Mouse (Mus musculus) E14TG2a.4 (cell line): Measurements from ENCODE around the gene Vmn1r192.
"Not testable (repeated sequence)": the region's sequence is repeated elsewhere in the genome, so short reads cannot be mapped to it uniquely, and the experiment has no call there.

Experiments
- CTCF ChIP-seq: conservative IDR thresholded peaks from 2 replicates; pipeline ENCODE4 v1.5.1; 2014; ENCODE audit warnings: low read length
- NANOG ChIP-seq: IDR thresholded peaks from 2 replicates; pipeline ENCODE4 v1.6.1; 2014; ENCODE audit warnings: borderline replicate concordance, low read length, mixed read lengths
- POU5F1 ChIP-seq: IDR thresholded peaks from 2 replicates; pipeline ENCODE4 v1.6.1; 2014; ENCODE audit warnings: low read length, borderline replicate concordance

DNA sequence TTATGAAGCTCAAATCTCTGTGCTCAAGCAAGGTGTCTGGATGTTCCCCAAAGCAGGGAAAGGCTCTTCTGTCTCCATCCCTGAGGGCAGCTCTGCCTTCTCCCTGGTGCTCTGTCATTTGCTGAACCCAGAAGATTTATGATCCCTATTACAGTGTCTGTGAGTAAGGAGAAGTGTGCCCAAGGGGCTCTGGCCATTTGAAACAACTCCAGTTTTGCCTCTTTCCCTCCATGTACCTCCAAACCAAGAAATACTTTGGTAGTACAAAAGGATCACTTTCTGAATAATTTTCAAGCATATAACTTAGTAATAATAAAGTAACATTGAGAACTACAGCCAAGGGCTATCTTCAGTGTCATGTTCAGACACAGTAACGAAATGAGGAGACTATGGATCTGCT lies 32.1 kb upstream of the Vmn1r192 start, which contains the start of gene Vmn1r193:
- not testable (repeated sequence) for TF ChIP-seq CTCF, POU5F1, NANOG
